Mouse (Mus musculus) cortical plate, adult 2 months (tissue): Measurements from ENCODE around the gene Ssr2.

Experiments used
- CTCF ChIP-seq: fragments of 200-500 bp; IDR thresholded peaks from 2 replicates; pipeline ENCODE4 v1.5.1; 2011; ENCODE audit warnings: mild to moderate bottlenecking, control low read depth, low read length; ENCODE audit not compliant: insufficient read depth; ENCODE audit errors: extremely low read depth
- POLR2A ChIP-seq: fragments of 200-500 bp; IDR thresholded peaks from 2 replicates; pipeline ENCODE4 v1.6.1; 2011; ENCODE audit warnings: mild to moderate bottlenecking, low read length, control low read depth; ENCODE audit not compliant: insufficient read depth; ENCODE audit errors: extremely low read depth

GRCm38 (mm10) chr3:88544514-88544913, 31.2 kb upstream of the Ssr2 start:
- peak; percentile 33; the same call in 1 of the 2 replicates for TF ChIP-seq CTCF
- TF ChIP-seq POLR2A = no peak
